Mouse (Mus musculus): ENCODE data around the gene Zfp423.

Gene Zfp423

DNA sequence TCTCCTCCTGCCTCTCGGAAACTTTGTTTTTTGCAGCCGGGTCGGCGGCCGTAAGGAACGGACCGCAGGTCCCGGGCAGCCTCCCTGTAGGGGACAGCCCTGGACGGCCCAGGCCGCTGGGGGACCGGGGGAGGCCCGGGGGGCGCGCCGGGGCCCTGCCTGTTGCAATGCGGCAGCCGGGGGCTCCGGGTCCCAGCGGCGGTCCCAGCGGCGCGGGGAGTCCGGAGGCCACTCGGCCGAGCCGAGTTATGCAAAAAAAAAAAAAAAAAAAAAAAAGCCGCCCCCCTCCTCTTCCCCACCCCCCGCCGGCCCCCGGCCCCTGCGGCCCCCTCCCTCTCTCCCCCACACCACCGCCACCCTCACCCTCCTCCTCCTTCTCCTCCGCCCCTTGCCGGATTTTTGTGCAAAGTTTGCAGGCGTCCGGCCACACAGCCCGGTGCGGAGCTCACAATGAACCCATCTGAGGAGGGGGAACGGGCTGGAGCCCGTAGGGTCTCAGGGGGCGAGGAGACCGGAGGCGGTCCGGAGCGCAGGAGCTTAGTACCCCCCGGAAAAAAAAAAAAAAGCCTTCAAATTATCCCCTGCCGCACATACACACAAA is at the start of gene Zfp423:
Zfp423 (minus strand) TSS at position 276 of the 601 bp plus-strand sequence.
- DNase-seq: no peak

DNA sequence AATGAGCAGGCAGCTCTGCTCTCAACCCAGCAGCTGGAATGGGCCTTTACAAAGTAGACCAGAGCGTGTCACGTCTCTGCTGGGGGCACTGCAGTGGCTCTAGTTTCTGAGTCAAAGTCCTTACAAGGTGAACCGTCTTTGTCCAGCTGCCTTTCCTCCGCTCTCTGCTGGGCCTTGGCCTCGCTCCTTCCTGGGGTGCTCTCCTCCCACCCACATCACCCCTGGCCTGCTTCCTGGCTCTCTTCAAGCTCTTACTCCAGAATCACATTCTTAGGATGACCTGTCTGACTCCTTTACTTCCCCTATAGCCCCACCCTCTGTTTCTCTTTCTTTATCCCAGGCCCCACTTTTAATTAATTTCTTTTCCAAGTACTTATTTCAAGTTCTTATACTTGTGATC is 47.4 kb upstream of the Zfp423 start:
- no peak for DNase-seq

DNA sequence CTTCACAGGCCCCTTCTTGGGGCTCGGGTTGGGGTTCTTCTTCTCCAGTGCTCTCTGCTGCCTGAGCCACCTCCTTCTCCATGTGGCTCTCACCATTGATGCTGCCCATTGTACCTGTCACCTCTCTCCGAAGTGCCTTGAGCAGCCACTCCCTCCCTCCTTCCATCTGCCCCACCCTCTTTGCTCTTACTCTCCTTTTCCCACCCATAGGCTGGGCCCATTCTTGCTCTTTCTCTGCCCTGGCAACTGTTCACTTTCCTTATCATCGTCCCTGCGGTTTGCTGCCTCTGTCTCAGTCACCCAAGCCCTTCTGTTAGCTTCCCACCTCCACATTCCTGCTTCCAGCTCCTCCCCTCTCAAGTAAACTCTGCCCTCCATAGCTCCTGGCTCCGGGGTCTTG is 25.4 kb upstream of the Zfp423 start:
- DNase-seq: no peak

DNA sequence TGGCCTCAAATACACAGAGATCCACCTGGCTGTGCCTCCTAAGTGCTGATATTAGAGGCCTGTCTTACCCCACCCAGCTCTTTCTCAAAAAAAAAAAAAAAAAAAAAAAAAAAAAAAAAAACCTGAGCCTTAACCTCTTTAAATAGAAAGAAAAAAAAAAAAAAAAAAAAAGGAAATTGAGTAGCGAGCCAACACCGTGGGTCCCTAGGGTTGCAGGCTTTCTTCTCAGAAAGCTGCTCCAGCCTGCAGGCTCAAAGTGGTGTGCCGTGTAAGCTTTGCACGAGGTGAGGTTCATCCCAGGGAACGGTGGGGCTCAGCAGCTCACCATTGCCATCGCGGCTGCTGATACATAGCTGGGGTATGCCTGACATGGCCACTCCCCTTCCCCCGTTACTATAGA is 24.6 kb upstream of the Zfp423 start:
- DNase-seq: no peak

DNA sequence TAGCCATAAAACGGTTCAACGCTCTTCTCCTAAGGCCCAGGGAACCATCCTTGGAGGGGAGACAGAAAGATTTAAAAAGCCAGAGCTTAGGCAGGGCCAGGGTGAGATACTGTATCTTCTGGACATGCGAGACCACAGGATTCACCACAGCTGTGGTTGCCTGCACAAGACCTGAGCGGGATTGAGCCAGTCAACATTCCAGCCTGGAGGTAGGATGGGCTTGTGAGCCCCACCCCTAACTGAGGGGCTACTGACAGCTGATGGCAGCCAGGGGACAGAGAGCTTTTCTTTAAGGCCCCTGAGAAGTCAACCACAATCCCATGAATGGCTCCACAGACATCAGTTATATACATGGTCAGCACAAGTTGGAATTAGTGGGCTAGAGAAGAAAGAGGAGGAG is 23.5 kb upstream of the Zfp423 start:
- no peak for DNase-seq

DNA sequence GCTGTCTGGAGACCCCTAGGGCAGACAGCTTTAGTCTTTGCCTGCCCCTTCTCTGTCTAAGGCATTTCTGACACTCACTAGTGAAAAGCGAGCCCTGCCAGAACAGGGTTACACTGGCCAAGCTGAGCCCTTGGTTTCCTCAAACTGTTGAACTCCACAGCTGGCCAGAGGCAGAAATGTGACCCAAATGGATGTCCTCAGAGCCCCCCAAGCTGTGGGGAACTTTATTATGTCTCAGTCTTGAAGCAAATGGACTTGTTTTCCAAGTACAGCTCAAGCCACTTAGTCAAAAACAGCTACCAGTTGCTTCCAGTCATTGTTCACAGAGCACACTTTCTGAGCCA is 16.0 kb upstream of the Zfp423 start:
- DNase-seq: peak; percentile 8

DNA sequence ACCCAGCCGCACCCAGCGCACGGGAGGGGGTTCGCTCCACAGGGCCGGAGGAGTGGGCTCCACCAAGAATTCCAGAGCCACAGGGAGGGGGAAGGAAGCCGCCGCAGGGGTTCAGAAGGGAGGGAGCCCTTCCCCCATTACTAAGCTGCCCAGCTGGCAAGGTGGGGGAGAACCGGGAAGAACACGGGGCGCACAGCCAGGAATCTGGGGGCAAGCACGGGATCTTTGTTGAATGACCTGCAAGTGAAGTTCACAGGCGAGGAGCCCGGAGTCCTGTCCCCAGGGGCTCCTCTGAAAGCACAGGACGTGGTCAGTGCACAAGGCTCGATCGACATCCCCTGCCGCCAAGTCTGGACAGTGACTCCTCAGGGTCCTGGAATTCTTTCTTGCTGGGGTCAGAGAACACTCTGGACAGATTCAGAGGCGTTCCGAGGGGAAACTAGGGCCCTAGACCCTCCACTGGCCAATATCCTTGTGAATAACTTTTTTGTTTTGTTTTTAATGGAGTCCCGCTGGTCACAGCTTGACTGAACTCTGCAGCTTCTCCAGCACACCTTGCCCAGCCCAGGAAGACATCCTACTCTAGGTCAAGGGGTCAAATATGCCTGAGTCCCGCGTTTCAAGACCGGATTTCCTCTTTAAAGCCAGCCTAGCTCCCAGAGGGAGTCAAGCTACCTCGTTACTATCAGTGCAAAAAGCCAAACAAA is 15.5 kb upstream of the Zfp423 start:
- peak; percentile 37 for DNase-seq

DNA sequence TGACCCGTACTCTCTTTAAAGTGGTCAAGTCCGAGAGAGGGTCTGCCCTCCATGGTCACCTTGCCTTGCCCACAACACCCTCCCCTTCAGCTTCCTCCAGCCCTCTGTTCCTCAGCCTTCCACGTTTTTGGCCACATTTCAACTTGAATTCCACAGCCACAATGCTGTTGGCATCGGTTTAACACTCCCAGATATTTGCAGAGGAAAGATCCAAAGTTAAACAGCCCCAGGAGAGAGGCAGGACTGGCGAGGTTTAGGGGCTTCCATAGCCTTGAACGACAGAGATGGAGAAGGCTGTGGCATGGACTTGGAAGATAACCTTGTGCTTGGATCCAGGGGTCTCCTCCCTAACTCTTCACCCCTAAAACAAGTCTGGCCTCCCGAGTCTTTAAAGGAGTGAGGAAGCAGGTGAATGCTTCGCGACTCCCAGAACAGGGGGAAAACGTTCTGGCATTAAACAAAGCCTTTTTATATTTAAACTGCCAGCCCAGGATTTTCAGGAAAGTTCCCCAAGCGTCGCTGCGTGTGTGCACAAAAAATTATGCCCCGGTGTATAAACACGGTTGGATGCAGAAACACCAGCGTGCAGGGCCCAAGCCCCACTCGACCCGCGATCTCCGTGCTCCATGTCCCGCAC is 14.8 kb upstream of the Zfp423 start:
- DNase-seq: peak; percentile 8

DNA sequence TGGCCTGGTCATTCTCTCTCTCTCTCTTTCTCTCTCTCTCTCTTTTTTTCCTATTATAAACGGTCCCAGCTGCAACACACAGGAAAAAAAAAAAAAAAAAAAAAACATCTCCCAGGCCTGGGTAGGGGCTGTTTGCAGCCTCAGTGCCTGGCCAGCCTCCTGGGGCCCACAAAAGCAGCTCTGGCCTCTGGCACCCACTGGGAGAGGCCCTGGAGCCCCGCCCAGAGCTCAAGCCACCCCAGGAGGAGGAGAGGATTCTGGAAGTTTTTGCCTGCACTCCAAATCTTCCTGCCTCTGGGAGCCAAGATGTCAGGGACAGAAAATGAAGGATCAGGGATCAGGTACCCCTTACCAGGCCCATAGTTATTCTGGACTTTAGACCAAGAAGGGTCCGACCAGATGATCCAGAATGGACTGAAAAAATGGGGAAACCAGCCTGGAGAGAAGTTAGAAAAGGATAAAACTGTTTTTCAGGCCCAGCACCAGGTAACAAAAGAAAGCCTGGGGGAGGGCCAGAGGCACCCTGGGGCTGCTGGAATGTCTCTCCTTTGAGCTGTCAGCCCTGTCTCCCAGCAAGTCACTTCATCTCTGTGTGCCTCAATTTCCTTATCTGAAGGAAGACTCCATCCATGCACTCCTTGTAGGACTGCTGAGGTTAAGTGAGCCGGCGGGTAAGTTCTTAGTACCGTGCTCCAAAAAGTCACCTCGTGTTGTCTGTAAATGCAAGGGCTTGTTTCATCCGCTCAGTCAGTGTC is 8.6 kb upstream of the Zfp423 start:
- no peak for DNase-seq

DNA sequence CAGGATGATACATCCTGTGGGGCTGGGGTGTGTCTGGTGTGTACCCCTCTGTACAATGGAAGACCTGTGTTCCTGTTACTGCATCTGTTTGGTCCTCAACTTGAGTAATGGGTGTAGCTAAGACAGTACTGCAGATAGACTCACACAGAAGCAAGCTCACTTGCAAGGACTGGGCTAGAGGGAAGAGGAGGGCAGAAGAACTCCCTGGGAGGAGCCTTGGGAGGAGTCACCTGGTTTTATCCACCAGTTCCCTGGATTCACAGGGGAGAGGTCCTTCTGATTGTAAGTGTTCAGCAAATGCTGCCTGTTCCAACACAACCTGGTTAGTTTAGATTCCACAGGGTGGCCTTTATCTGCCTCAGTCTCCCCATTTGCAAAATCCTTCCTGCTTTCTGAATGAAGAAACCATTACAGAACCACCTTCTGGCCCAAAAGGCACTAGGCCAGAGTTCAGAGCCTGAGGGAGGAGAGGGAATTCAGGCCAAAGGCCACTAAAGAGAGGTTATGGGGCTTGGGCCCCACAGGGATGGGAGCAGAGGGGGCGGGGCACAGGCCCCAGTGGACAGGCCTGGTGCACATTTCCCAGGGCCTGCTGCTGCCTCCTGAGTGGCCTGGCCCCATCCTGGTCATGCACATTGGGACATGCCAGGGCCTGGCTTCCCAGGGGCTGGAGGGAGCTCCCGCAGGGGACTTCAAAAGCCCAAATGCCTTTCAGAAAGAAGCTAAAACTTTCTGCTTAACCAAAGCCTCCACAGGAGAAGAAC is 7.8 kb upstream of the Zfp423 start:
- no peak for DNase-seq

DNA sequence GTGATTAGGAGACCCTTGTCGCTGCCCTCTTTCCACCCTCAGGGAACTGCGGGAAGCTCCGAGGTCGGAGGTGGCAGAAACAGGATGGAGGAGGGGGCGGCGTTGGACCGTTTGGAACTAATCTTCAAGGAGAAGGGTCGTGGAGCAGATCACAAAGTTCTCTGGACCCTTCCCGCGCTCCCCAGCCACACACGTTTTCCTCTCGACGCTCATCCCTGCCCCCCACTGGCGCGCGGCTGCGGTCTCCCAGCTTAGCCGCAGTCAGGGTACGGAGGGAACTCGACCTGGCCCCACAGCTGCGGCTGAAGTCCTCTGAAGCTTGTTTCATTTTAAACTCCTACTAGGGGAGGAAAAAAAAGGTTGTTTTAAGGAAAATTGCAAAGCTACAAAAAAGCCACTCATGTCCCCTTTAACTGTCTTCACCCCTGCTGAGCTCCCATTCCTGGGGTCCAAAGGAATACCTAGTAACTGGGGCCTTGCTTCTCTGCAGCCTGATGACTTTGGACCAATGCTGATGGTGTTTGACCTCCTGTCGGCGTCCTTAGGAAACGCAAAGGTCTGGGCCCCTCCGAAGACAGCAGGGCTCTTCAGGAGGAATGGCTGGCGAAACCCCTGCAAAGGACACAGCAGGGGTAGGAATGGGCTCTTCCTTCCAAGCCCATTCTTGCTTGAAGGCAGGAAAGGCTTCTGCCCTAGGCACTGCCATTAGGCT is 3.3 kb upstream of the Zfp423 start:
- DNase-seq: no peak

DNA sequence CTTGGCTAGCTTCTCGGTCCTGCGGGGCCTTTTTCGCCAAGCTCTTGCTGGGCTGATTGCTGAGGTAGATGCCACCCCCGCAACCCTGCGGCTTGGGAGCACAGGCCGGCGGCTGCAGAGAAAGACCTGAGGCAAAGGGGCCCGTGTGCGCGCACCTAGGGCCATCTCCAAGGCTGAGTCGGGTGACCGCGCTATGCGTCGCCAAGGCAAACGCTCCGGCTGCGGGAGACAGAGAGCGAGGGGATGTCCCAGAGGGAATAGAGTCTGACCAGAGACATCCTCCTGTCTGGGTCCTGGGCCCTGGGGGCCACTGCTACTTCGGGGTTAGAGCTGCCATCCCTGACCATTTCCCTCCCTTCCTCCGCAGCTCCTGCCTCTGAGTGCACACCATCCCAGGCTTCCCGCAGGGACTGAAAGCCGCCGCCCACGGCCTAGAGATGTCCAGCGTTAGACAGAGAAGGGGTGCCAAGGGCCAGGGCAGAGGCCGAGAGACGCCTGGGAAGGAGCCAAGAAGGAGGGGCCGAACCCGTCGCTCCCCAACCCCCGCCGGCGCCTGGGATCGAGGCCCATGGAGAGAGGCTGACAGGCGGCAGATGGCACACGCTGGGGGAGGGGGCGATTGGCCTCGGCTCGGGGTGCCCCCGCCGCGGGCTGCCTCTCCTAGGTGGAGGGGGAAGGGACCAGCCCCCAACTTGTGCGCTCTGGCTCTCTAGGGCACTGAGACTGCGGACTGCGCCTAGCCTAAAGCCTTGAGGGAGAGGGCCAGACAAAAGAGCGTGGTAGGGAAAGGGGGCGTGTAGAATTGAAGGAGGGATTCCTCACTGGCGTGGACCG is 2.5 kb upstream of the Zfp423 start:
- peak; percentile 76 for DNase-seq

DNA sequence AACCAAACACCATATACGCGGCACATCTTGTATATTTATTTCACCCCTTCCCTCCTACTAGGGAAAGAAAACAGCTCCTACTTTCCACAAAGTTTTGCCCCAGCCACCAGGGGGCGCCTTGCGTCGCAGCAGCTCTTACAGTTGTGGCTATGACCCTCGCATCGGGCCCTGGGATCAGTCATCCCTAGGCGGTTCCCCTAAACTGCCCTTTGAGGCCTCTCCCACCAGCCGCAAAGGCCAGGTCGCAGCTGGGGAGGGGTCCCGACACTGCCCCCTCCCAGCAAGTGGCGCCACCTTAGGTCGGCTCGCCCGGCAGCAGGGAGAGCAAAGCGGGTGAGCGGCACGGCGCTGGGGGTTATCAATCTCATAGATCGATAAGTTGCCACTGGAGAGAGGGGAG is 1.7 kb upstream of the Zfp423 start:
- peak; percentile 50 for DNase-seq

DNA sequence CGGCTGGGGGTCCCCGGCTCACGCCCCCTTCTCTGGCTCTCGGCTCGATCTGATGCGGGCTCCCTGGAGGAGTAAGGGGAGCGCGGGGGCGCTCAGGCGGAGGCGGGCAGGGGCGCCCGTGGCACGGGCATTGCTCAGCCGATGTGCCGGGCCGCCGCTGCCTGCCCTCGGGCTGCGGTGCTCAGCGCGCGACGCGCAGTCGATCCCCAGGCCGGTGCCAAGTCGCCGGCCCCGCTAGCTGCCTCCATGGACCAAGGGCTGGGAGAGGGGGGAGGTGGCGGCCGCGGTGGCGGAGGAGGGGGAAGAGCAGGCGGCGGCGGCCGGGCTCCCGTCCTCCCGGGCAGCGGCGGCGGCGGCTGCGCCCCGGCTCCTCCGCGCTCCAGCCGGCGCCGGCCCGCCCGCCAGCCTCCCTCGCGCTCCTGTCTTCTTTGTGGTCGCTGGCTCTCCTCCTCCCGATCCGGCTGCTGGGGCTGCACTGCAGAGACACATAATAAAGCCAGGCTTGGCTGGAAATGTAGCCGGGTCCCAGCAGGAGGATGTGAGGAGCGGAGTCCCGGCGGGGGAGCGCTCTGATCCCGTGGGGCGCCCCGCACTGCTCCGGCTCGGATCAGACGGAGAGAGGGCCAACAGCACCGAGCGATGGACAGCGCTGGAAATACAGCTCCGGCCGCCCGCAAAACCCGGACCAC is 810 bp upstream of the Zfp423 start:
- peak; percentile 75 for DNase-seq

DNA sequence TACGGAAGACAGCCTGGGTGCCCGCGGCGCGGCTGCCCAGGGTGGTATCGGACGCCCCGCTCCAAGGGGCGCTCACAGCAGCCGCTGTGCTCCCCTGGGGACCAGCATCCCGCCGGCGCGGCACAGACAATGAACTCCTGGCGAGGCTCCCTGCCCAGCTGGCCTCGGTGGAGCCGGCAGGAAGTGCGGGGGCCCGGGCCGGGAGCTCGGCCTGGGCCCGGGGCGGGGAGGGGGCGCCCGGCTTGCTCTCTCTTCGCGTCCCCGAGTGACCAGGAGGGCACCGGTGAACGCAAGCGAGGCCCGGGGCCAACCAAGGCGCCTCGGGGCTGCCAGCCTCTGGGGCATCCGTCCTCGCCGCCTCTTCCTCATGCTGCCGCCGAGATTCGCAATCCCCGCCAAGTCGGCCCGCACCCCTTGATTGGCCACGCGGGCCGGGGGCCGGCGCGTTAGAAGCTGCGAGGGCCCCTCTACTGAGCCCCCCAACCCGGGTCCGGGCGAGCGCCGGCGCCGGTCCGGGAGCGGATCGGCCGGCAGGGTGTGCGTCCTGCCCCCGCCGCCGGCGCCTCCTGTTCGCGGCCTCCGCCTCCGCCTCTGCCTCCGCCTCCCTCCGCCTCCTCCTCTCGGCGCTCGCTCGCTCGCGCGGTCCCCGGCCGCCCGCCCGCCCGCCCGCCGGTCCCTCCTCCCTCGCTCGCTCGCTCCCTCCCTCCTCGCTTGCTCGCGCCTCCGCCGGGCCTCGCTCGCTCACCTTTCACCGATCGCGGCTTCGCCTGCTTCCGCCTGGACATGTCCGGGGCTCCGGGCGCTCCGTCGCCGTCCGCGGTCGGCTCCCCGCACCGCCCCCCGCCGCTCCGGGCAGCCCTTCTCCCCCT is 710 bp downstream of the Zfp423 start:
- peak; percentile 80 for DNase-seq

DNA sequence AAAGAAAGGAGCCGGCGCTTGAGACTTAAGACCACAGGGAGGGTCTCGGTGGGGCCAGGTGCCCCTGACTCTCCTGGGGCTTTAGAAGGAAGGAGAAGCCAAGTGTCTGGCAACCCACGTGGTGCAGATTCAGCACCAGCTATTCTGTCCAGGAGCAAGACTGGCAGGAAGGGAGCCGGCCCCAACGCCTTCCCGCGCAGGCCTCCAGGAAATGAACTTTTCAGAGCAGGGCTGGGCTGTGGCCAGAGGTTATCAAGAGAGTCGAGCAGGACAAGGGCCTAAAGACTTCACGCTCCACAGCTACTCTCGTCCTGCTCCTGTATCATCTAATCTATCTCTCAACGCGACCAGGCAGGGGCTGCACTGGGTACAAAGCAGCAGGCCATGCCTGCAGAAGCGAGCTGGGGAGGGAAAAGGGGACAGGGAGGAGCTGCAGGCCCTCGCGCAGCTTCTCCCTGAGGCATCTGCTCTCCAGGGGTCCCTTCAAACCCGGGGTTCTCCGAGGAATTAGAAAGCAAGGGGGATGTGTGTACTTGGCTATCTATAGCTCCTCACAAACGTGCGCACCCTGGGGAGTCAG is 1.4 kb downstream of the Zfp423 start:
- DNase-seq: peak; percentile 71

DNA sequence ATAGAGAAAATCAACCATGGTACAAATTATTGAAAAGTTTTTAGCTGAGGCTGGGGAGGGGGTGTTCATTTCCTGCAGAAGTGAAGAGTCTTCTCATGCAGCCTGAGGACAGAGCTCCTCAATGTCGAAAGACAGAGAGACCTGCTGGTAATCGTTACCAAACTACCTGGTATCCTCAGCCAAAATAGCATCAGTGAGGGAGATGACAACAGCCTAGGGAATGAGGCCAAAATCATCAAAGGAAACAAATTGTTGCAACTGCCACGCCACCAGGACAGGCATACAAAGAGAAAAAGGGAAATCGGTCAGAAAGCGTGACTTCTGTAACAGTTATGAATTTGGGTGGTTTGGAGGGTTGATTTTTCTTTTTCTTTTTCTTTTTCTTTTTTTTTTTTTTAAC is 3.4 kb downstream of the Zfp423 start:
- DNase-seq: no peak

DNA sequence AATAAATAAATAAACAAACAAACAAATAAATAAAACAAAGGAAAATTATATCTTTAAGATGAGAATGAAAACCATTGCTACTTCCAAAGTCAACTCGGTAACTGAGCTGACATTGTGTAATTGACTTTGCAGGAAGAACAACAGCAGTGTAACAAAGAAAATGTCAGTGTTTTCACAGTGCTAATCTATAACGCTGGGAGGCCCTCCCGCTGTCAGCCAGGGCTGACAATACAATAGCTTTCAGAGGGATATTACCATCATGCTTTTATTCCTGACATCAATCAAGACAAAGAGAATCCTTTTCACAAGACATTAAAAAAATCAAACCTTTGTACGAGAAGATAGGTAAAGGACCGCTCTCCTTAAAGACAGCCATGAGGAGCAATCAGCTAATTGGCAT is 5.9 kb downstream of the Zfp423 start:
- DNase-seq: no peak

DNA sequence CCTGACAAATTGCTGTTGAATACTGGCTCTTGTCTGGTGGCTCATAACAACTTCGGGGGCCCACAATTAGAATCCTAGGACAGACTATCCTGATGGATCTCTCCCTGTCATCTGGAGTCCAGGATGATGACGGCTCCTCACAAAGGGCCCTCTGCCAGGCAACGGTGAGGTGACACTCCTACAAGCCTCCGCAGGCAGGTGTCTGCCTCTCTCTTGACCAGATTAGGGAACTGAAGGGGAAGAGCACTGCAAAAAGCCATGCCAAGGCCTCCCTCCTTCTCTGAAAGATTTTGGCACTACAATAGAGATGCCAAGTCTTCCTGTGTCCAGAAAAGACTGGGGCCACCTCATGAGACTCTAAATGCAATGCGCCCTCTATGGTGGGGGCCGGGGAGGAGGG is 7.1 kb downstream of the Zfp423 start:
- DNase-seq: no peak
